Mouse (Mus musculus): ENCODE data around the gene Adrm1.

- no peak for TF ChIP-seq CTCF (conservative IDR thresholded peaks at IDR 0.05; ENCODE audit: low read length)
- no peak for TF ChIP-seq POU5F1 (IDR thresholded peaks at IDR 0.05; ENCODE audit: borderline replicate concordance, low read length)
These were observed 47.0 kb downstream of the Adrm1 start for GRCm38 (mm10) chr2:180218241-180218640.

Measured in E14TG2a.4 (cell line).